Mouse (Mus musculus) hindbrain, embryonic 14.5 days (tissue): ENCODE results near the gene 4933415F23Rik. TPM values are rescaled to one million over a fixed set of nuclear protein-coding genes. Genes with fewer than 3 reads are reported as not detected.
"Not testable (repeated sequence)": the region's sequence is repeated elsewhere in the genome, so short reads cannot be mapped to it uniquely, and the experiment has no call there.

Experiments used
- ATAC-seq: fragments of 200-750 bp; cut with Nextera tagmentation; 2 replicates; pipeline ENCODE4 v1.8.0; 2017; ENCODE audit warnings: moderate number of reproducible peaks, mild to moderate bottlenecking, moderate TSS enrichment, moderate library complexity; ENCODE audit not compliant: low FRiP score
- DNase-seq: peaks from one replicate; pipeline ENCODE4 v3.0.0-alpha.2; 2015; ENCODE audit warnings: low spot score
- H3K27ac ChIP-seq: fragments of 300-500 bp; sonication (generic); 2 replicates; pipeline ENCODE4 v1.5.1; 2014; ENCODE audit warnings: mild to moderate bottlenecking, moderate library complexity
- H3K27me3 ChIP-seq: fragments of 300-500 bp; sonication (generic); 2 replicates; pipeline ENCODE4 v1.6.1; 2014; ENCODE audit warnings: mild to moderate bottlenecking, low read length, mixed read lengths; ENCODE audit not compliant: control insufficient read depth, insufficient read depth
- H3K36me3 ChIP-seq: fragments of 300-500 bp; sonication (generic); replicated peaks from 2 replicates; pipeline ENCODE4 v1.6.1; 2014; ENCODE audit not compliant: control insufficient read depth, insufficient read depth
- H3K4me1 ChIP-seq: fragments of 300-500 bp; sonication (generic); replicated peaks from 2 replicates; pipeline ENCODE4 v1.6.1; 2014; ENCODE audit warnings: antibody characterized with exemption, low read length, mixed read lengths; ENCODE audit not compliant: control insufficient read depth, insufficient read depth
- H3K4me2 ChIP-seq: fragments of 300-500 bp; sonication (generic); replicated peaks from 2 replicates; pipeline ENCODE4 v1.6.1; 2014; ENCODE audit warnings: mild to moderate bottlenecking, moderate library complexity
- H3K4me3 ChIP-seq: fragments of 300-500 bp; sonication (generic); replicated peaks from 2 replicates; pipeline ENCODE4 v1.5.1; 2014; ENCODE audit warnings: mild to moderate bottlenecking, low read length
- H3K9ac ChIP-seq: fragments of 300-500 bp; sonication (generic); 2 replicates; pipeline ENCODE4 v1.6.1; 2014
- H3K9me3 ChIP-seq: fragments of 300-500 bp; sonication (generic); 2 replicates; pipeline ENCODE4 v1.6.1; 2016; ENCODE audit warnings: low read length; ENCODE audit not compliant: control insufficient read depth
- WGBS: fragments of 180-500 bp; shearing (Covaris S2); extraction: QIAGEN DNeasy Blood & Tissue Kit; methylation state at CpG from one replicate; pipeline ENCODE4 v1.1.7; 2014; 5-methylcytosine and 5-hydroxymethylcytosine counted together
- polyA plus RNA-seq: library from polyadenylated mRNA; unstranded; fragments of >200 nt; fragmentation: Nextera tagmentation; extraction: Ambion mirVana; gene quantifications from 2 replicates; pipeline ENCODE4 v1.2.1, GENCODE M21; 2014

Gene 4933415F23Rik
- polyA plus RNA-seq, result not detected in 2 replicates

- no peak within 1 kb of the TSS for H3K4me3 ChIP-seq
- H3K27me3 ChIP-seq, result no peaks in the 10 kb centered on the region
- no peak for ATAC-seq
- no peaks in the 10 kb centered on the region for H3K36me3 ChIP-seq
- no peak within 1 kb of the TSS for H3K9ac ChIP-seq
- H3K9me3 ChIP-seq, result no peaks in the 10 kb centered on the region
- no peak within 1 kb of the TSS for H3K27ac ChIP-seq
- H3K4me2 ChIP-seq, result no peak within 1 kb of the TSS
- H3K4me1 ChIP-seq, result no peaks in the 10 kb centered on the region
- WGBS, result 93% methylated on average over 20 of the region's 20 CpGs
- DNase-seq, result no peak
These were observed at the start of gene 4933415F23Rik for GRCm38 (mm10) chr1:23102021-23102420. Gene 4933415F23Rik, minus strand, starts transcription at chr1:23102253.

DNA sequence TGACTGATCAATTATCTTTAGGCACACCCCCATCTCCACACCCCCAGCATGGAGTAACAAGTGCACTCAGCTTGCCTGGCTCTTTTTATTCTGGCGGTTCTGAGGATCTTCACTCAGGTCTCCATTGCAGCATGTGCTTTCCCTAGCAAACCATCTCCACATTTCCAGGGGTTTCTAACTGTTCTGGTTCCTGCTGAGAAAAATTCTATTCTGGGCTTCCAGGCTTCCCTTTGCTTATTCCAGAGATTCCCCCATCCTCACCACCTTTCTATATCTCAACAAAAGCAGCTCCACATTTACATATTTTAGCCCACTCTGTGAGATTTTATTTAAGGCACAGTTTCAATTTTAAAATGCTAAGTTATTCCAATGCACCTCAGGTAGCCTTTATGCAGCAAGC is 49.7 kb upstream of the 4933415F23Rik start:
- no peak overlapping the region for H3K9ac ChIP-seq
- ATAC-seq, result no peak

DNA sequence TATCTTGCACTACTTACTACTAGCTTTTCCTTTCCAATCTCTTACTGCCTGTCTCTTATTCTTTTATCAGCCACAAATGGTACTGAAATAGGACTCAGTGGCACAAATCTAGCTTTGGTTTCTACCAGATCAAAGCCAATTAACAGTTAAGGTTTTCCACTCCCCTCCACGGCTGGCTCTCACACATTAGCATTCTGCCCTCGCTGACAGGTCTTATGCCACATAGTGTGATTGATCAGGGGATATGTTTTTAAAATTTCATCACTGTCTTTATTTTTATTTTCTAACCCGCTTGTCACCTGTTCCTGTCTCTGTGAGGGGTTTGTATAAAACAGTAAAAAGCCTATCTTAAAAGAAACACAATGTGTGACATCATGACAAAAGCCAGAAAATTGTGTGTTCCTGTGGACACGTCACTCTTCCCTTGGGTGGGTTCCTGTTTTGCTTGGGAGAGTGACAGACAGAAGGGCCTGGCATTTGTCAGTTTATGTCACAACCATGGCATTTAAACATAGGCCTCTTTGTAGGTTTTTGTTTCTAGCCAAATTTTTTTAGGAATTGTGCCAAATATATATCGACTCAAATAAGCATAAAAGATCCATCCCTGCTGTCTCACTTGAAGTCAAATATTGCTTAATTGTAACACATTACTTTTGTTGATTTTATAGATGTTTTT is 44.3 kb upstream of the 4933415F23Rik start:
- H3K9ac ChIP-seq, result no peak overlapping the region
- ATAC-seq (no peak), DNase-seq (no peak)
- H3K4me1 ChIP-seq, result no peaks in the 10 kb centered on the region
- H3K36me3 ChIP-seq, result no peaks in the 10 kb centered on the region
- 64% methylated on average over 5 of the region's 5 CpGs for WGBS
- H3K27me3 ChIP-seq, result no peaks in the 10 kb centered on the region
- H3K4me3 ChIP-seq, result no peak overlapping the region
- H3K27ac ChIP-seq, result no peak overlapping the region
- no peaks in the 10 kb centered on the region for H3K9me3 ChIP-seq
- no peak overlapping the region for H3K4me2 ChIP-seq

More for the DNA sequence above, 49.7 kb upstream of the 4933415F23Rik start:
- H3K36me3 ChIP-seq, result no peaks in the 10 kb centered on the region
- H3K27ac ChIP-seq, result no peak overlapping the region
- H3K27me3 ChIP-seq, result no peaks in the 10 kb centered on the region
- 96% methylated on average over 1 of the region's 1 CpGs for WGBS
- no peak for DNase-seq
- H3K9me3 ChIP-seq, result no peaks in the 10 kb centered on the region
- no peak overlapping the region for H3K4me3 ChIP-seq
- no peak overlapping the region for H3K4me2 ChIP-seq
- no peaks in the 10 kb centered on the region for H3K4me1 ChIP-seq

DNA sequence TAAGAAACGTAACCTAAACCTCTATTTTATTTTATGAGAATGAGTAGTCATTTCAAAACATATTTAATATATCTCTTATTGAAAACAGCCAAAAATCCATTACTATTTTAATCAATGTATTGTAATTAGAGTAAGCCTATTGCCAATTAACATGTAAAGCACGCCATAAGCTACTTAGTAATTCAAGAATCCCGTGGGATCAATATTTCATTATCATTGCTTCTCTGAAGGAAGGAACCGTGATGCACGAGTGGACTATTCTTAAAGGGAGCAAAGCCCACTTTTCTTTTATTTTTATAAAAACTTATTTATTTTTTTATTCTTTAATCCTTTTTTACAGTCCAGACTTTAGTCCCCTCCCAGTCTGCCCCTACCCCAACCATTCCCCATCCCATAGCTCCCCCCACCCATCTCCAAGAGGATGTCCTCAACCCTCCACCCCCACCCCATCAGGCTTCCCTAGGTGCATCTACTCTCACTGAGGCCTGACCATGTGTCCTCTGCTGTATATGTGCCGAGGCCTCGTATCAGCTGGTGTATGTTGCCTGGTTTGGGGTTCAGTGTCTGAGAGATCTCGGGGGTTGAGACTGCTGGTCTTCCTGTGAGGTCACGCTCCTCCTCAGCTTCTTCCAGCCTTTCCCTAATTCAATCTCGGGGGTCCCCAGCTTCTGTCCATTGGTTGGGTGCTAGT is 39.2 kb upstream of the 4933415F23Rik start:
- 71% methylated on average over 10 of the region's 10 CpGs for WGBS

DNA sequence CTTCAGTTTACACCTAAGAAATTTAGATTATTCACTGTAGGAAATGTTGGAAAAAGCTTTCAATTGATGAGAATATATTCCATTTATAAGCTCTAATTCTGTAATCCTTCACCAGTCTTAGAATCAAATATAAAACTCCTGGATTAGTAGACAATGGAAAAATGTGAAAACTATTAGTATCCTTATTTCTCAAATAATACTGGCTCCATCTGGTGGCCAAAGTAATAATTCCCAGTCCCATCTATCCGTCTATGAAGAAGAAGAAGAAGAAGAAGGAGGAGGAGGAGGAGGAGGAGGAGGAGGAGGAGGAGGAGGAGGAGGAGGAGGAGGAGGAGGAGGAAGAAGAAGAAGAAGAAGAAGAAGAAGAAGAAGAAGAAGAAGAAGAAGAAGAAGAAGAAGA is 38.5 kb upstream of the 4933415F23Rik start:
- ATAC-seq, result not testable (repeated sequence)

More for the DNA sequence above, 39.2 kb upstream of the 4933415F23Rik start:
- H3K36me3 ChIP-seq, result no peaks in the 10 kb centered on the region
- no peaks in the 10 kb centered on the region for H3K9me3 ChIP-seq
- no peak overlapping the region for H3K27ac ChIP-seq
- ATAC-seq (peak; percentile 65; the same call in 1 of the 2 replicates), DNase-seq (peak; percentile 42)
- no peak overlapping the region for H3K4me2 ChIP-seq
- H3K4me1 ChIP-seq, result no peaks in the 10 kb centered on the region
- no peak overlapping the region for H3K4me3 ChIP-seq
- H3K27me3 ChIP-seq, result no peaks in the 10 kb centered on the region
- H3K9ac ChIP-seq, result no peak overlapping the region

GRCm38 (mm10) chr1:23120901-23121300 is 18.8 kb upstream of the 4933415F23Rik start:
- ATAC-seq (no peak), DNase-seq (no peak)
- WGBS, result 82% methylated on average over 4 of the region's 4 CpGs
- H3K27me3 ChIP-seq, result no peaks in the 10 kb centered on the region
- H3K9ac ChIP-seq, result no peak overlapping the region
- no peaks in the 10 kb centered on the region for H3K36me3 ChIP-seq
- no peaks in the 10 kb centered on the region for H3K9me3 ChIP-seq
- H3K4me3 ChIP-seq, result no peak overlapping the region
- H3K4me1 ChIP-seq, result no peaks in the 10 kb centered on the region
- no peak overlapping the region for H3K27ac ChIP-seq
- H3K4me2 ChIP-seq, result no peak overlapping the region

More for the DNA sequence above, 38.5 kb upstream of the 4933415F23Rik start:
- not testable (repeated sequence) for H3K9ac ChIP-seq, H3K36me3 ChIP-seq, H3K4me2 ChIP-seq, H3K4me3 ChIP-seq, H3K27me3 ChIP-seq, H3K27ac ChIP-seq, H3K4me1 ChIP-seq, H3K9me3 ChIP-seq
- DNase-seq, result peak; percentile 81
- 0% methylated on average over 1 of the region's 1 CpGs for WGBS

- Histone ChIP-seq H3K27ac (no peak overlapping the region), H3K36me3 (no peaks in the 10 kb centered on the region), H3K9me3 (no peaks in the 10 kb centered on the region), H3K9ac (no peak overlapping the region), H3K27me3 (no peaks in the 10 kb centered on the region), H3K4me1 (no peaks in the 10 kb centered on the region), H3K4me2 (no peak overlapping the region), H3K4me3 (no peak overlapping the region)
- ATAC-seq, result no peak
- DNase-seq, result no peak
- 68% methylated on average over 4 of the region's 4 CpGs for WGBS
These were observed 17.4 kb upstream of the 4933415F23Rik start for GRCm38 (mm10) chr1:23119406-23119805.

DNA sequence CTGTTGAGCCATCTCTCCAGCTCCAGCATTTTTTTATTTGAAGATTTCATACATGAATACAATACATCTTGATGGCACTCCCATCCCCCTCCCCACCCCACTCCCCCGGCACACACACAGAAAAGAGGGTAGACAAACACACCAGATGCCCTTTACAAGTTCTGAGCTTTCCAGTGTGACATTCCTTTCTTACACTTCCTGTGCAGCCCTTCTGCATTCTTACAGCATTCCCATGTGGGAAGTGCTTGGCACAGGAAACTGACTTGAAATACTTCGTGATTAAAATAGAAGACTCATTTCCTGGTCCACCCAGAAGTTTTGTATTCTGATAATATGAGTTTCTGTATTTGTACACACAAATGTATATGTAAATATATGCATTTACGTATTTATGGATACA is 15.4 kb upstream of the 4933415F23Rik start:
- no peak for DNase-seq
- H3K4me1 ChIP-seq, result no peaks in the 10 kb centered on the region
- no peak overlapping the region for H3K9ac ChIP-seq
- H3K27me3 ChIP-seq, result no peaks in the 10 kb centered on the region
- no peak overlapping the region for H3K4me3 ChIP-seq
- no peak for ATAC-seq
- no peak overlapping the region for H3K4me2 ChIP-seq
- H3K27ac ChIP-seq, result no peak overlapping the region
- no peaks in the 10 kb centered on the region for H3K36me3 ChIP-seq
- WGBS, result 74% methylated on average over 3 of the region's 3 CpGs
- H3K9me3 ChIP-seq, result no peaks in the 10 kb centered on the region

GRCm38 (mm10) chr1:23109191-23109590 is 7.1 kb upstream of the 4933415F23Rik start:
- Histone ChIP-seq H3K4me3 (no peak overlapping the region), H3K9ac (no peak overlapping the region), H3K4me1 (no peaks in the 10 kb centered on the region), H3K27ac (no peak overlapping the region), H3K4me2 (no peak overlapping the region), H3K36me3 (no peaks in the 10 kb centered on the region), H3K9me3 (no peaks in the 10 kb centered on the region), H3K27me3 (no peaks in the 10 kb centered on the region)
- 91% methylated on average over 1 of the region's 1 CpGs for WGBS
- no peak for DNase-seq
- no peak for ATAC-seq
